Comparison of ENCODE assay signal across 8 mouse cellular contexts in the genomic region with DNA sequence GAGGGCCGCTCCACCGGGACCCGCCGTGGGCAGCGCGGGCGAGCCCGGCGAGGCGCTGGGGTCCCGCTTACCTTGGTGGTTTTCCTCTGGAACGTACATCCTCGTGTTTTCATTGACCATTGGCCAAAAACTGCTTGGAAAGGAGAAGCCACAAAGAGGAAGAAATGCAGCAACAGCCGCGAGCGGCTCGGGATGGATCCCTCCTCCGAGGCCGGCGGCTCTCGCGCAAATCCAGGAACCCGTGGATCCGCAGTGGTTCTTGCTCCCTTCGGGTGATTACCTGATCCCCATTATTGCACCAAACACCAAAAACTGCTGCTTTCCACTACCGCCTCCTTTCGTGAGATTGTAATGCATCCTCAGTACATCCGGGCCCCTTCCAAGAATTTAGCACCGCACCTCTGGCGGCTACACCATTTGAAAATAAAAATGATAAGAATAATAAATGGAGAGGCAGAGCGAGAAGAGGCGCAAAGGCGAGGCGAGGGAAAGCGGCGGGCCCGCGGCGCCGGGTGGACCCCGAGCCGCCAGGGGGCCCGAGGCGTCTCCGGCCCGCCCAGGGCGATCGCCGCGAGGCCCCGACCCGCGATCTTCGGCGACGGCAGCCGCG.
A peak's percentile ranks its signal among the peaks of the same experiment; 100 is the strongest.
DNase-seq lines count a peak whose midpoint lies in the region; ATAC-seq lines count a peak whose summit lies in the region.

No protein-coding gene starts in this region.

- no peaks in the 10 kb centered on the region for H3K36me3 ChIP-seq in forebrain, embryonic 14.5 days (ENCODE audit: control insufficient read depth, insufficient read depth, low read length)
- H3K36me3 ChIP-seq in kidney, embryonic 16.5 days (ENCODE audit: insufficient read depth, low read length) = no peaks in the 10 kb centered on the region
- H3K36me3 ChIP-seq in midbrain, embryonic 15.5 days (replicated peaks) = no peaks in the 10 kb centered on the region

- peak overlapping the region; percentile 86 for H3K4me2 ChIP-seq in forebrain, embryonic 14.5 days (ENCODE audit: low read length)
- peak overlapping the region; percentile 99 for H3K4me2 ChIP-seq in kidney, embryonic 16.5 days (replicated peaks; ENCODE audit: low read depth, low read length)
- peak overlapping the region; percentile 83 for H3K4me2 ChIP-seq in midbrain, embryonic 15.5 days

- ATAC-seq in forebrain, embryonic 14.5 days = peak; percentile 6
- ATAC-seq in kidney, embryonic 16.5 days (ENCODE audit: low FRiP score, low TSS enrichment) = peak; percentile 5; the same call in 1 of the 2 replicates
- peak; percentile 7; the same call in 1 of the 2 replicates for ATAC-seq in midbrain, embryonic 15.5 days (replicated peaks)

- peak overlapping the region; percentile 82 for H3K9ac ChIP-seq in forebrain, embryonic 14.5 days (ENCODE audit: low read length)
- H3K9ac ChIP-seq in kidney, embryonic 16.5 days (replicated peaks; ENCODE audit: low read length) = peak overlapping the region; percentile 73
- peak overlapping the region; percentile 90 for H3K9ac ChIP-seq in midbrain, embryonic 15.5 days

- H3K27me3 ChIP-seq in forebrain, embryonic 14.5 days (replicated peaks; ENCODE audit: control insufficient read depth, insufficient read depth, low read length) = 0 out of 2 replicates have a peak, but pooled peaks cover 9% of the 10 kb centered on the region
- H3K27me3 ChIP-seq in kidney, embryonic 16.5 days (ENCODE audit: insufficient read depth, low read length) = peaks cover 50% of the 10 kb centered on the region
- H3K27me3 ChIP-seq in midbrain, embryonic 15.5 days (replicated peaks) = 0 out of 2 replicates have a peak, but pooled peaks cover 5% of the 10 kb centered on the region

- H3K4me3 ChIP-seq in forebrain, embryonic 14.5 days (ENCODE audit: low read depth, low read length) = peak overlapping the region; percentile 67
- H3K4me3 ChIP-seq in kidney, embryonic 16.5 days (ENCODE audit: low read length) = peak overlapping the region; percentile 64
- H3K4me3 ChIP-seq in midbrain, embryonic 15.5 days = peak overlapping the region; percentile 79

- peak; percentile 44 to 78 for DNase-seq in adrenal gland, adult (ENCODE audit: inconsistent age in 2 of 2, low spot score in 1 of 2)
- DNase-seq in adrenal gland, adult 8-10 months = no peak
- peak; percentile 41 for DNase-seq in right cerebral cortex, adult 18-20 months
- DNase-seq in right cerebral cortex, postnatal 14 days = no peak
- DNase-seq in forebrain, embryonic 14.5 days (ENCODE audit: low spot score) = peak; percentile 59
- DNase-seq in natural killer cell, adult 2 months (ENCODE audit: low spot score in 2 of 2) = no peak

- H3K4me1 ChIP-seq in forebrain, embryonic 14.5 days (ENCODE audit: control insufficient read depth, insufficient read depth, low read length) = peaks cover 7% of the 10 kb centered on the region; the same call in 1 of the 2 replicates
- H3K4me1 ChIP-seq in kidney, embryonic 16.5 days (ENCODE audit: insufficient read depth, low read length) = peaks cover 11% of the 10 kb centered on the region
- peaks cover 48% of the 10 kb centered on the region for H3K4me1 ChIP-seq in midbrain, embryonic 15.5 days

- WGBS in forebrain, embryonic 14.5 days = under 1% methylated on average over 42 of the region's 58 CpGs
- under 1% methylated on average over 56 of the region's 58 CpGs for WGBS in kidney, embryonic 16.5 days
- WGBS in midbrain, embryonic 15.5 days = 0% methylated on average over 43 of the region's 58 CpGs

- H3K27ac ChIP-seq in forebrain, embryonic 14.5 days (ENCODE audit: low read depth, low read length) = peak overlapping the region; percentile 89
- H3K27ac ChIP-seq in kidney, embryonic 16.5 days (ENCODE audit: low read length) = peak overlapping the region; percentile 32; the same call in 1 of the 2 replicates
- peak overlapping the region; percentile 96 for H3K27ac ChIP-seq in midbrain, embryonic 15.5 days

- no peaks in the 10 kb centered on the region for H3K9me3 ChIP-seq in forebrain, embryonic 14.5 days (replicated peaks; ENCODE audit: control insufficient read depth, low read length)
- H3K9me3 ChIP-seq in kidney, embryonic 16.5 days (ENCODE audit: low read length) = no peaks in the 10 kb centered on the region
- no peaks in the 10 kb centered on the region for H3K9me3 ChIP-seq in midbrain, embryonic 15.5 days

Comparison
In these comparisons a context has a peak if more than half of its experiments do, and no peak if none do; other contexts are left out.
1. DNase-seq: peak in adrenal gland, adult (2 of 2), right cerebral cortex, adult 18-20 months (single experiment) and forebrain, embryonic 14.5 days (single experiment); none in adrenal gland, adult 8-10 months (single experiment), right cerebral cortex, postnatal 14 days (single experiment) and natural killer cell, adult 2 months (0 of 2).
2. H3K27ac ChIP-seq: peak in every context shown above with its lines; median percentile 96 in midbrain, embryonic 15.5 days; 89 in forebrain, embryonic 14.5 days; 32 in kidney, embryonic 16.5 days.
3. Peak in every context shown above with its lines, with median percentiles within 50 percentile points of each other: ATAC-seq, H3K4me2 ChIP-seq, H3K4me3 ChIP-seq and H3K9ac ChIP-seq.